Mouse (Mus musculus): ENCODE data around the gene Kctd7. TPM values are rescaled to one million over a fixed set of nuclear protein-coding genes. Genes with fewer than 3 reads are reported as not detected.

Kctd7 gene
- polyA plus RNA-seq, 1 experiment from 2014 or later: 3.8 TPM

GRCm38 (mm10) chr5:130120904-130121303 is 23.8 kb upstream of the Kctd7 start:
- Histone ChIP-seq H3K4me1 (replicated peaks) (peaks cover 9% of the 10 kb centered on the region; the same call in 1 of the 2 replicates), H3K9me3 (no peaks in the 10 kb centered on the region), H3K36me3 (no peaks in the 10 kb centered on the region), H3K27me3 (replicated peaks) (no peaks in the 10 kb centered on the region), H3K9ac (no peak overlapping the region), H3K27ac (no peak overlapping the region), H3K4me2 (replicated peaks) (no peak overlapping the region), H3K4me3 (replicated peaks) (no peak overlapping the region)
- ATAC-seq: peak; percentile 82
- WGBS: 22% methylated on average over 6 of the region's 6 CpGs

GRCm38 (mm10) chr5:130122355-130122754 is 22.3 kb upstream of the Kctd7 start:
- Histone ChIP-seq H3K36me3 (no peaks in the 10 kb centered on the region), H3K4me1 (replicated peaks) (peaks cover 9% of the 10 kb centered on the region; the same call in 1 of the 2 replicates), H3K4me3 (replicated peaks) (no peak overlapping the region), H3K9ac (no peak overlapping the region), H3K27me3 (replicated peaks) (no peaks in the 10 kb centered on the region), H3K4me2 (replicated peaks) (no peak overlapping the region), H3K9me3 (no peaks in the 10 kb centered on the region), H3K27ac (no peak overlapping the region)
- ATAC-seq: no peak
- 92% methylated on average over 2 of the region's 2 CpGs for WGBS

- no peak overlapping the region for H3K9ac ChIP-seq
- H3K4me3 ChIP-seq (replicated peaks): no peak overlapping the region
- H3K27me3 ChIP-seq (replicated peaks): no peaks in the 10 kb centered on the region
- ATAC-seq: no peak
- no peak overlapping the region for H3K27ac ChIP-seq
- WGBS: 73% methylated on average over 5 of the region's 5 CpGs
- no peaks in the 10 kb centered on the region for H3K36me3 ChIP-seq
- no peak overlapping the region for H3K4me2 ChIP-seq (replicated peaks)
- peaks cover 5% of the 10 kb centered on the region; the same call in 1 of the 2 replicates for H3K4me1 ChIP-seq (replicated peaks)
- no peaks in the 10 kb centered on the region for H3K9me3 ChIP-seq
These were observed 20.4 kb upstream of the Kctd7 start for GRCm38 (mm10) chr5:130124271-130124670.

GRCm38 (mm10) chr5:130128686-130129523 is 15.8 kb upstream of the Kctd7 start:
- H3K4me2 ChIP-seq (replicated peaks): no peak overlapping the region
- no peak overlapping the region for H3K27ac ChIP-seq
- H3K9me3 ChIP-seq: no peaks in the 10 kb centered on the region
- H3K4me3 ChIP-seq (replicated peaks): no peak overlapping the region
- no peak for ATAC-seq
- no peaks in the 10 kb centered on the region for H3K27me3 ChIP-seq (replicated peaks)
- H3K9ac ChIP-seq: no peak overlapping the region
- no peaks in the 10 kb centered on the region for H3K4me1 ChIP-seq (replicated peaks)
- WGBS: 66% methylated on average over 11 of the region's 11 CpGs
- no peaks in the 10 kb centered on the region for H3K36me3 ChIP-seq

GRCm38 (mm10) chr5:130129524-130129793 is 15.2 kb upstream of the Kctd7 start:
- 85% methylated on average over 5 of the region's 5 CpGs for WGBS
- ATAC-seq: no peak
- no peaks in the 10 kb centered on the region for H3K4me1 ChIP-seq (replicated peaks)
- no peak overlapping the region for H3K27ac ChIP-seq
- no peak overlapping the region for H3K4me2 ChIP-seq (replicated peaks)
- H3K4me3 ChIP-seq (replicated peaks): no peak overlapping the region
- H3K9ac ChIP-seq: no peak overlapping the region
- no peaks in the 10 kb centered on the region for H3K9me3 ChIP-seq
- H3K36me3 ChIP-seq: no peaks in the 10 kb centered on the region
- no peaks in the 10 kb centered on the region for H3K27me3 ChIP-seq (replicated peaks)

GRCm38 (mm10) chr5:130136597-130136996 is 8.1 kb upstream of the Kctd7 start:
- 93% methylated on average over 13 of the region's 13 CpGs for WGBS
- Histone ChIP-seq H3K4me1 (replicated peaks) (no peaks in the 10 kb centered on the region), H3K27me3 (replicated peaks) (no peaks in the 10 kb centered on the region), H3K9me3 (no peaks in the 10 kb centered on the region), H3K27ac (no peak overlapping the region), H3K36me3 (no peaks in the 10 kb centered on the region), H3K4me3 (replicated peaks) (no peak overlapping the region), H3K4me2 (replicated peaks) (no peak overlapping the region), H3K9ac (no peak overlapping the region)
- no peak for ATAC-seq

GRCm38 (mm10) chr5:130139393-130139792 is 5.3 kb upstream of the Kctd7 start:
- H3K4me2 ChIP-seq (replicated peaks): no peak overlapping the region
- no peaks in the 10 kb centered on the region for H3K27me3 ChIP-seq (replicated peaks)
- 25% methylated on average over 8 of the region's 8 CpGs for WGBS
- H3K27ac ChIP-seq: no peak overlapping the region
- peaks cover 6% of the 10 kb centered on the region for H3K4me1 ChIP-seq (replicated peaks)
- H3K9ac ChIP-seq: no peak overlapping the region
- no peak for ATAC-seq
- no peaks in the 10 kb centered on the region for H3K9me3 ChIP-seq
- H3K4me3 ChIP-seq (replicated peaks): no peak overlapping the region
- H3K36me3 ChIP-seq: no peaks in the 10 kb centered on the region

GRCm38 (mm10) chr5:130141138-130141537 is 3.5 kb upstream of the Kctd7 start:
- no peak for ATAC-seq

GRCm38 (mm10) chr5:130142041-130142440 is 2.6 kb upstream of the Kctd7 start:
- H3K4me2 ChIP-seq (replicated peaks): no peak overlapping the region
- no peaks in the 10 kb centered on the region for H3K9me3 ChIP-seq
- no peak overlapping the region for H3K9ac ChIP-seq
- H3K4me3 ChIP-seq (replicated peaks): no peak overlapping the region
- no peak overlapping the region for H3K27ac ChIP-seq
- WGBS: 44% methylated on average over 4 of the region's 4 CpGs
- no peak for ATAC-seq
- peaks cover 11% of the 10 kb centered on the region for H3K4me1 ChIP-seq (replicated peaks)
- no peaks in the 10 kb centered on the region for H3K36me3 ChIP-seq
- no peaks in the 10 kb centered on the region for H3K27me3 ChIP-seq (replicated peaks)

More at GRCm38 (mm10) chr5:130141138-130141537, 3.5 kb upstream of the Kctd7 start:
- no peak overlapping the region for H3K4me3 ChIP-seq (replicated peaks)
- H3K9ac ChIP-seq: no peak overlapping the region
- no peak overlapping the region for H3K27ac ChIP-seq
- H3K27me3 ChIP-seq (replicated peaks): no peaks in the 10 kb centered on the region
- H3K36me3 ChIP-seq: no peaks in the 10 kb centered on the region
- no peaks in the 10 kb centered on the region for H3K9me3 ChIP-seq
- WGBS: 83% methylated on average over 5 of the region's 5 CpGs
- no peak overlapping the region for H3K4me2 ChIP-seq (replicated peaks)
- peaks cover 11% of the 10 kb centered on the region for H3K4me1 ChIP-seq (replicated peaks)

GRCm38 (mm10) chr5:130143101-130143500 is 1.6 kb upstream of the Kctd7 start:
- Histone ChIP-seq H3K36me3 (no peaks in the 10 kb centered on the region), H3K9ac (no peak overlapping the region), H3K27ac (no peak overlapping the region), H3K4me2 (replicated peaks) (no peak overlapping the region), H3K4me3 (replicated peaks) (no peak overlapping the region), H3K4me1 (replicated peaks) (peaks cover 11% of the 10 kb centered on the region), H3K9me3 (no peaks in the 10 kb centered on the region), H3K27me3 (replicated peaks) (no peaks in the 10 kb centered on the region)
- ATAC-seq: no peak
- WGBS: 92% methylated on average over 7 of the region's 7 CpGs

- Histone ChIP-seq H3K4me3 (replicated peaks) (peak overlapping the region; percentile 62), H3K27ac (peak overlapping the region; percentile 61; the same call in 1 of the 2 replicates), H3K9me3 (no peaks in the 10 kb centered on the region), H3K4me2 (replicated peaks) (peak overlapping the region; percentile 96), H3K4me1 (replicated peaks) (peaks cover 11% of the 10 kb centered on the region), H3K9ac (peak overlapping the region; percentile 35), H3K36me3 (no peaks in the 10 kb centered on the region), H3K27me3 (replicated peaks) (no peaks in the 10 kb centered on the region)
- WGBS: 5% methylated on average over 20 of the region's 20 CpGs
- ATAC-seq: peak; percentile 32
These were observed 706 bp upstream of the Kctd7 start for GRCm38 (mm10) chr5:130143977-130144333.

- Histone ChIP-seq H3K4me2 (replicated peaks) (peak overlapping the region; percentile 96), H3K27me3 (replicated peaks) (no peaks in the 10 kb centered on the region), H3K9me3 (no peaks in the 10 kb centered on the region), H3K36me3 (no peaks in the 10 kb centered on the region), H3K4me1 (replicated peaks) (peaks cover 11% of the 10 kb centered on the region), H3K27ac (no peak overlapping the region), H3K9ac (no peak overlapping the region), H3K4me3 (replicated peaks) (no peak overlapping the region)
- no peak for ATAC-seq
- 82% methylated on average over 8 of the region's 8 CpGs for WGBS
These were observed 1.3 kb downstream of the Kctd7 start for GRCm38 (mm10) chr5:130145961-130146360.

GRCm38 (mm10) chr5:130149726-130150310 is 5.2 kb downstream of the Kctd7 start:
- Histone ChIP-seq H3K27me3 (replicated peaks) (no peaks in the 10 kb centered on the region), H3K4me3 (replicated peaks) (no peak overlapping the region), H3K9ac (no peak overlapping the region), H3K36me3 (no peaks in the 10 kb centered on the region), H3K4me2 (replicated peaks) (no peak overlapping the region), H3K4me1 (replicated peaks) (peaks cover 5% of the 10 kb centered on the region; the same call in 1 of the 2 replicates), H3K9me3 (no peaks in the 10 kb centered on the region), H3K27ac (no peak overlapping the region)
- 76% methylated on average over 7 of the region's 7 CpGs for WGBS
- ATAC-seq: no peak

Measured in intestine, embryonic 15.5 days (tissue).